ENCODE assay signal across 16 mouse cellular contexts in the genomic region with DNA sequence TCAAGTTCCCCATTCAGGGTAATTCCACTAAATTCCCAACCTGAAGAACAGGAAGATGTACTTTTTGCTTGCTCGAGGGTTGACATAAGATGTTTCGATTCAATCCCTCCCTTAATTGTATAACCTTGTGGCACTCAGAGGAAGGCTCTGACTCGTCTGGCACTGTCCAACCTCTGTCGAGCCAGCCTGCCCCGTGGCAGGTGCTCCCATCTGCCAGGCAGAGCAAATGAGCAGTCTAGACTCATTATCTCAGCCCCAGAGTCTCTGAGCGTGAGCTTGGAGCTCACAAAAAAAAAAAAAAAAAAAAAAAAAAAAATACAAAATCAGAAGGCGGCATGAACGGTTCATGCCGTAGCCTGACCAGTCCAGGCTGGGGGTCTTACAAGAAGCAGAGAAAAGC.
DNase-seq lines count a peak whose midpoint lies in the region; ATAC-seq and TF ChIP-seq lines count a peak whose summit lies in the region.
"Had no signal": no experiment of that assay in that cellular context is flagged by ENCODE, and none has a peak within 500 bp of the region (broad histone marks: within the 10 kb centered on the region; RNA-seq: fewer than 3 reads in every experiment).

No protein-coding gene starts in this region.

- no peak for DNase-seq in forebrain, embryonic 10.5 days (ENCODE audit: extremely low spot score, low spot score)
- DNase-seq in retina, postnatal 1 day: peak; percentile 37
- DNase-seq in retina, embryonic 14.5 days (ENCODE audit: low spot score): no peak
- DNase-seq in forebrain, postnatal 0 days: no peak
- peak; percentile 30 for DNase-seq in midbrain, postnatal 0 days (ENCODE audit: low spot score)
- no peak for DNase-seq in testis, postnatal 14 days (ENCODE audit: low spot score)
- no peak for DNase-seq in embryo, embryonic 10.5 days (ENCODE audit: low spot score)
- DNase-seq: adrenal gland, postnatal 25 days; gastrocnemius, postnatal 25 days; kidney, postnatal 4 days; liver; lung, adult 18-20 months; lung, postnatal 36 days; thymus, postnatal 4 days had no signal

- no peak overlapping the region for H3K27ac ChIP-seq in forebrain, embryonic 13.5 days
- H3K27ac ChIP-seq in forebrain, embryonic 10.5 days: no peak overlapping the region
- H3K27ac ChIP-seq in forebrain, postnatal 0 days (ENCODE audit: low read depth, low read length): no peak overlapping the region
- no peak overlapping the region for H3K27ac ChIP-seq in midbrain, postnatal 0 days (ENCODE audit: low read depth, low read length)
- H3K27ac ChIP-seq: neural tube, embryonic 12.5 days had no signal

- H3K36me3 ChIP-seq in forebrain, embryonic 13.5 days (ENCODE audit: poor library complexity, severe bottlenecking): no peaks in the 10 kb centered on the region
- no peaks in the 10 kb centered on the region for H3K36me3 ChIP-seq in forebrain, embryonic 10.5 days (replicated peaks)
- no peaks in the 10 kb centered on the region for H3K36me3 ChIP-seq in forebrain, postnatal 0 days (ENCODE audit: insufficient read depth)
- no peaks in the 10 kb centered on the region for H3K36me3 ChIP-seq in midbrain, postnatal 0 days (ENCODE audit: insufficient read depth, low read length)
- H3K36me3 ChIP-seq: neural tube, embryonic 12.5 days had no signal

- H3K9me3 ChIP-seq in forebrain, embryonic 13.5 days (replicated peaks): no peaks in the 10 kb centered on the region
- H3K9me3 ChIP-seq in forebrain, embryonic 10.5 days: no peaks in the 10 kb centered on the region
- no peaks in the 10 kb centered on the region for H3K9me3 ChIP-seq in forebrain, postnatal 0 days (ENCODE audit: low read length)
- no peaks in the 10 kb centered on the region for H3K9me3 ChIP-seq in midbrain, postnatal 0 days (ENCODE audit: low read length)
- H3K9me3 ChIP-seq: neural tube, embryonic 12.5 days had no signal

- no peak overlapping the region for H3K9ac ChIP-seq in forebrain, embryonic 13.5 days
- no peak overlapping the region for H3K9ac ChIP-seq in forebrain, postnatal 0 days
- no peak overlapping the region for H3K9ac ChIP-seq in midbrain, postnatal 0 days (replicated peaks; ENCODE audit: low read length, poor library complexity, severe bottlenecking)
- H3K9ac ChIP-seq: neural tube, embryonic 12.5 days had no signal

- no peaks in the 10 kb centered on the region for H3K4me1 ChIP-seq in forebrain, embryonic 13.5 days
- H3K4me1 ChIP-seq in forebrain, embryonic 10.5 days: no peaks in the 10 kb centered on the region
- H3K4me1 ChIP-seq in forebrain, postnatal 0 days (ENCODE audit: insufficient read depth): no peaks in the 10 kb centered on the region
- H3K4me1 ChIP-seq in midbrain, postnatal 0 days (ENCODE audit: insufficient read depth, low read length): no peaks in the 10 kb centered on the region
- H3K4me1 ChIP-seq: neural tube, embryonic 12.5 days had no signal

- WGBS in forebrain, embryonic 13.5 days: 46% methylated on average over 9 of the region's 9 CpGs
- 85% methylated on average over 9 of the region's 9 CpGs for WGBS in forebrain, embryonic 10.5 days
- WGBS in forebrain, postnatal 0 days: 44% methylated on average over 9 of the region's 9 CpGs
- 44% methylated on average over 9 of the region's 9 CpGs for WGBS in midbrain, postnatal 0 days

- H3K4me2 ChIP-seq in forebrain, embryonic 13.5 days: no peak overlapping the region
- H3K4me2 ChIP-seq in forebrain, postnatal 0 days (ENCODE audit: low read depth): no peak overlapping the region
- no peak overlapping the region for H3K4me2 ChIP-seq in midbrain, postnatal 0 days (ENCODE audit: low read depth, low read length, poor library complexity, severe bottlenecking)
- H3K4me2 ChIP-seq: neural tube, embryonic 12.5 days had no signal

- no peak for TF ChIP-seq CTCF in forebrain, postnatal 0 days (IDR thresholded peaks at IDR 0.05; ENCODE audit: low read depth)
- no peak for TF ChIP-seq CTCF in midbrain, postnatal 0 days (IDR thresholded peaks at IDR 0.05)

- no peak overlapping the region for H3K4me3 ChIP-seq in forebrain, embryonic 13.5 days
- no peak overlapping the region for H3K4me3 ChIP-seq in forebrain, embryonic 10.5 days
- H3K4me3 ChIP-seq in forebrain, postnatal 0 days (ENCODE audit: low read depth, low read length): no peak overlapping the region
- no peak overlapping the region for H3K4me3 ChIP-seq in midbrain, postnatal 0 days (ENCODE audit: low read depth, low read length)
- H3K4me3 ChIP-seq: neural tube, embryonic 12.5 days had no signal

- ATAC-seq in forebrain, embryonic 13.5 days: peak; percentile 69
- peak; percentile 55; the same call in 1 of the 2 replicates for ATAC-seq in forebrain, postnatal 0 days
- ATAC-seq in midbrain, postnatal 0 days (ENCODE audit: low FRiP score): no peak

- no peaks in the 10 kb centered on the region for H3K27me3 ChIP-seq in forebrain, embryonic 13.5 days
- no peaks in the 10 kb centered on the region for H3K27me3 ChIP-seq in forebrain, embryonic 10.5 days (ENCODE audit: poor library complexity, severe bottlenecking)
- H3K27me3 ChIP-seq in forebrain, postnatal 0 days (ENCODE audit: insufficient read depth, low read length): no peaks in the 10 kb centered on the region
- H3K27me3 ChIP-seq in midbrain, postnatal 0 days (ENCODE audit: insufficient read depth, low read length): no peaks in the 10 kb centered on the region
- H3K27me3 ChIP-seq: neural tube, embryonic 12.5 days had no signal

Comparison
In these comparisons a context has a peak if more than half of its experiments do, and no peak if none do; other contexts are left out.
1. DNase-seq: peak in retina, postnatal 1 day (single experiment) and midbrain, postnatal 0 days (single experiment); none in forebrain, embryonic 10.5 days (single experiment), retina, embryonic 14.5 days (single experiment), forebrain, postnatal 0 days (single experiment), testis, postnatal 14 days (single experiment) and embryo, embryonic 10.5 days (single experiment).